Mouse (Mus musculus): ENCODE measurements around the gene Spon1. TPM values are rescaled to one million over a fixed set of nuclear protein-coding genes. Genes with fewer than 3 reads are reported as not detected.

Gene Spon1
- total RNA-seq, 2 experiments from 2014 or later: 35.6 to 38.3 TPM

- intact Hi-C loops (cut with DNase I): no loop called here
- no peak for DNase-seq (ENCODE audit: low spot score in 2 of 2)
Observed at GRCm38 (mm10) chr7:114028828-114029227, 263.0 kb downstream of the Spon1 start.

GRCm38 (mm10) chr7:114029596-114029995, 263.8 kb downstream of the Spon1 start:
- peak; percentile 41 to 68 for DNase-seq (ENCODE audit: low spot score in 2 of 2)
- intact Hi-C loops (cut with DNase I): no loop called here

GRCm38 (mm10) chr7:114037237-114037636, 271.4 kb downstream of the Spon1 start:
- DNase-seq (ENCODE audit: low spot score in 2 of 2): peak in 1 of 2 experiments; percentile 42
- intact Hi-C loops (cut with DNase I): no loop called here

GRCm38 (mm10) chr7:114041349-114041748, 275.6 kb downstream of the Spon1 start:
- DNase-seq (ENCODE audit: low spot score in 2 of 2): peak in 1 of 2 experiments; percentile 44
- intact Hi-C loops (cut with DNase I): no loop called here

GRCm38 (mm10) chr7:114042973-114043928, 277.5 kb downstream of the Spon1 start:
- intact Hi-C loops (cut with DNase I): no loop called here
- DNase-seq (ENCODE audit: low spot score in 2 of 2): no peak

GRCm38 (mm10) chr7:114043929-114044549, 278.2 kb downstream of the Spon1 start:
- no peak for DNase-seq (ENCODE audit: low spot score in 2 of 2)
- intact Hi-C loops (cut with DNase I): no loop called here

- intact Hi-C loops (cut with DNase I): no loop called here
- DNase-seq (ENCODE audit: low spot score in 2 of 2): no peak
Observed at GRCm38 (mm10) chr7:114045814-114046213, 280.0 kb downstream of the Spon1 start.

- no peak for DNase-seq (ENCODE audit: low spot score in 2 of 2)
- intact Hi-C loops (cut with DNase I): no loop called here
Observed at GRCm38 (mm10) chr7:114053720-114054119, 287.9 kb downstream of the Spon1 start.

- no peak for DNase-seq (ENCODE audit: low spot score in 2 of 2)
- intact Hi-C loops (cut with DNase I): no loop called here
Observed at GRCm38 (mm10) chr7:114058166-114058565, 292.4 kb downstream of the Spon1 start.

GRCm38 (mm10) chr7:114058927-114059441, 293.2 kb downstream of the Spon1 start:
- intact Hi-C loops (cut with DNase I): no loop called here
- no peak for DNase-seq (ENCODE audit: low spot score in 2 of 2)

GRCm38 (mm10) chr7:114060445-114060844, 294.6 kb downstream of the Spon1 start:
- DNase-seq (ENCODE audit: low spot score in 2 of 2): no peak
- intact Hi-C loops (cut with DNase I): no loop called here

GRCm38 (mm10) chr7:114062451-114062850, 296.7 kb downstream of the Spon1 start:
- no peak for DNase-seq (ENCODE audit: low spot score in 2 of 2)
- intact Hi-C loops (cut with DNase I): no loop called here

- peak in 1 of 2 experiments; percentile 77 for DNase-seq (ENCODE audit: low spot score in 2 of 2)
- intact Hi-C loops (cut with DNase I): no loop called here
Observed at GRCm38 (mm10) chr7:114063534-114063933, 297.7 kb downstream of the Spon1 start.

GRCm38 (mm10) chr7:114063966-114064365, 298.2 kb downstream of the Spon1 start:
- intact Hi-C loops (cut with DNase I): no loop called here
- no peak for DNase-seq (ENCODE audit: low spot score in 2 of 2)

GRCm38 (mm10) chr7:114065407-114066185, 299.8 kb downstream of the Spon1 start:
- intact Hi-C loops (cut with DNase I): loop anchor here (1.0 to 5.0 kb wide), 3 partner anchors 52 to 148 kb away; partner anchors contain the start of gene Rras2
- DNase-seq (ENCODE audit: low spot score in 2 of 2): no peak

GRCm38 (mm10) chr7:114066529-114067178, 300.9 kb downstream of the Spon1 start:
- peak; percentile 87 to 90 for DNase-seq (ENCODE audit: low spot score in 2 of 2)
- intact Hi-C loops (cut with DNase I): loop anchor here (1.0 to 5.0 kb wide), 3 partner anchors 51 to 147 kb away; partner anchors contain the start of gene Rras2

GRCm38 (mm10) chr7:114068956-114069533, 303.2 kb downstream of the Spon1 start:
- DNase-seq (ENCODE audit: low spot score in 2 of 2): no peak
- intact Hi-C loops (cut with DNase I): loop anchor here (5.0 kb wide), 2 partner anchors 48 to 68 kb away; partner anchors contain the start of gene Rras2

- no peak for DNase-seq (ENCODE audit: low spot score in 2 of 2)
- intact Hi-C loops (cut with DNase I): loop anchor here (5.0 kb wide), 2 partner anchors 47 to 67 kb away; partner anchors contain the start of gene Rras2
Observed at GRCm38 (mm10) chr7:114069726-114070457, 304.1 kb downstream of the Spon1 start.

Data from left cerebral cortex, postnatal 25 days (tissue).